Mouse (Mus musculus) bone marrow macrophage, adult 2 months (primary cell): ENCODE results near the gene Siae. TPM values are rescaled to one million over a fixed set of nuclear protein-coding genes. Genes with fewer than 3 reads are reported as not detected.
A peak's percentile ranks its signal among the peaks of the same experiment; 100 is the strongest.

ENCODE experiments used
- H3K27ac ChIP-seq: 2 replicates; pipeline ENCODE4 v1.5.1; 2012; ENCODE audit warnings: low read depth, low read length; ENCODE audit not compliant: insufficient read depth
- H3K4me1 ChIP-seq: 2 replicates; pipeline ENCODE4 v1.6.1; 2012; ENCODE audit warnings: low read length; ENCODE audit not compliant: control insufficient read depth, insufficient read depth
- H3K4me3 ChIP-seq: 2 replicates; pipeline ENCODE4 v1.5.1; 2012; ENCODE audit warnings: mild to moderate bottlenecking, low read length, moderate library complexity; ENCODE audit not compliant: insufficient read depth
- CTCF ChIP-seq: IDR thresholded peaks from 2 replicates; pipeline ENCODE4 v1.5.1; 2012; ENCODE audit warnings: low read depth, mild to moderate bottlenecking, low read length, moderate library complexity
- POLR2A ChIP-seq: IDR thresholded peaks from 2 replicates; pipeline ENCODE4 v1.6.1; 2012; ENCODE audit warnings: mild to moderate bottlenecking, low read depth, low read length, borderline replicate concordance
- polyA plus RNA-seq: library from polyadenylated mRNA; stranded (reverse); fragments of >200 nt; gene quantifications from 2 replicates; pipeline ENCODE4 v1.2.4, GENCODE M21; 2012; ENCODE audit not compliant: missing spikeins, insufficient read depth, insufficient read length

Siae gene
- polyA plus RNA-seq, 1 experiment, result 31.5 TPM

GRCm38 (mm10) chr9:37638721-37639120 is 83.2 kb downstream of the Siae start:
- H3K4me1 ChIP-seq, result peaks cover 4% of the 10 kb centered on the region; the same call in 1 of the 2 replicates
- no peak overlapping the region for H3K27ac ChIP-seq
- no peak overlapping the region for H3K4me3 ChIP-seq
- TF ChIP-seq POLR2A (no peak), CTCF (no peak)

DNA sequence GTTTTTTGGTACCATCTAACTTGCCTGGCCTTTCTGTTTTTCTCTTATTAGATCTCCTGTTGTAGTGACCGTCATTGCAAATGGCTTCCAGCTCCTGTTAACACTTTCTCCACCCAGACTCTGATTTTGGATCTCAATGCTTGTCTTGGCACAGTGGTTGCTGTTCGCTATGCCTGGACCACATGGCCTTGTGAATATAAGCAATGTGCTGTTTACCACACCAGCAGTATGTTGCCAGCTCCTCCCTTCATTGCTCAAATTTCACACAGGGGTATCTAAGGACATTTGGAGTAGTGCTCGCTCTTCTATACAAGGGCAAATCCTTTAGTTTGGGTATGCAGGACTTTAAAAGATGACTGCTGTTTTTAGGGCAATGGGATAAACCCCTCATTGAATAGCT is 90.7 kb downstream of the Siae start:
- H3K4me3 ChIP-seq, result no peak overlapping the region
- no peaks in the 10 kb centered on the region for H3K4me1 ChIP-seq
- TF ChIP-seq CTCF (no peak), POLR2A (no peak)
- no peak overlapping the region for H3K27ac ChIP-seq

DNA sequence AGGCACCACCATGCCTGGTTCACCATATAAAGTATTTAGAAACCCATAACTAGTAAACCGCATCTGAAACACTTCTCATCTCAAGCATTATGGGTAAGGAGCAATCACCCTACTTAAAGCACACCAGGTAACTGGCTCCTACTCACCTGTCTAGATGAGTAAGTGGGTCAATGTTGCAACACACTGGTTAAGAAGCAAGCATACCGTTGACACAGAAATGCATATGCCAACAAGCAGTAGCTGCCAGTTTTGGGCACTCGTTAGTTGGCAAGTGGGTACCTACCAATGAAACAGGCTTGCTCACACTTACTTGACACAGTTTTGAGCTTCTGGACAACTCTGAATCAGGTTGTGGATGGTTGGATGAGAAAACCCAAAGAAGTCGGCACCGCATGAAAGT is 95.1 kb downstream of the Siae start:
- TF ChIP-seq POLR2A (no peak), CTCF (no peak)
- Histone ChIP-seq H3K27ac (no peak overlapping the region), H3K4me3 (no peak overlapping the region)

GRCm38 (mm10) chr9:37653836-37654235 is 98.3 kb downstream of the Siae start:
- Histone ChIP-seq H3K4me3 (no peak overlapping the region), H3K27ac (no peak overlapping the region), H3K4me1 (no peaks in the 10 kb centered on the region)
- no peak for TF ChIP-seq POLR2A
- TF ChIP-seq CTCF, result no peak

More for the DNA sequence above, 95.1 kb downstream of the Siae start:
- no peaks in the 10 kb centered on the region for H3K4me1 ChIP-seq

- Histone ChIP-seq H3K4me1 (no peaks in the 10 kb centered on the region), H3K4me3 (peak overlapping the region; percentile 75), H3K27ac (no peak overlapping the region)
- no peak for TF ChIP-seq POLR2A
- no peak for TF ChIP-seq CTCF
Observed at GRCm38 (mm10) chr9:37655961-37656360, 100.5 kb downstream of the Siae start.

DNA sequence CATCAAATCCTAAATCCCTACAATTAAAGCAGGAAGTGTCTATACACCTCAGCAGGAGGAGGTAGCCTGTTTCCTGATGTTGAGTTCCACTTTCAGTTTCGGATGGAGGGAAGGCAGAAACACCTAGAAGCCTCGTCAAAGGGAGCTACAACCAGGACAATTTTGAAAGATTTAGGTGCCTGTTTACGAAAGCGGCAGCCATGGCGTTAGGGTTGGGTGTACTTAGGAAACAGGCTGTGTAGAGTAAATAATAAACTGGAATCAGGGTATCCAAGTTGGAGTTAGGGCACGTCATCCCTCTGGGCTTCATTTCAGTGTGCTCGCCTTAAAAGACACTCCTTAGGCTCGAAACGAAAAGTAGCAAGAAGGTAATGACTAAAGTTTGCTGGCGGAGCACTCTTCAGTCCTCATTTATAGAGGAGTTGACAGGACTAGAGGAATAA is 101.0 kb downstream of the Siae start:
- no peak for TF ChIP-seq POLR2A
- TF ChIP-seq CTCF, result no peak
- Histone ChIP-seq H3K27ac (peak overlapping the region; percentile 35), H3K4me1 (no peaks in the 10 kb centered on the region), H3K4me3 (peak overlapping the region; percentile 75)

DNA sequence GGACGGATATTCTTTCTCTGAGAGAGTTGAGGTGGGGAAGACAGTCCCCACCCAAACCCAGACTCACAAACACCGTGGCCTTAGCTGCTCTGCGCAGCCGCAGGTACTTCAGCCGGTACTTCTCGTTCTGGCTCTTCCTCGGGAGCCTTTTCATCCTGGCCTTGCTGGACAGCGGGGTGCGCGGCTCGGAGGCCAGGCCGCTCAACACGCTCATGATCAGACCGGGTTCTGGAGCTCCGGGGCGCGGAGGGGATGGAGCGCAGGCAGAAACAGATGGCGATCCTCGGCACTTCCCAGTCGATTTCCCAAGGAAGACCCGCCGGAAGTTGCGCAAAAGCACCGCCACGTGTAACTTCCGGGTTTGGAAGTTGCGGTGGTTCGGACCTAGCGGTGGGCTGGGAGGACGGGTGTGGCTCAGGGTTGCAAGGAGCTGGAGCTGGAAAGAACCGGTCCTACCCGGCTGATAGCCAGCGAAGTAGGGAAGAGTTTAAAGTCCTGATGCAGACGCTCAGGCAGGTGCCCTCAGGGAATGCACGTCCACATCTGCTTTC is 101.5 kb downstream of the Siae start, which contains the start of gene Tbrg1:
Tbrg1 (minus strand) TSS at position 382 of the 551 bp plus-strand sequence.
- Histone ChIP-seq H3K4me1 (no peaks in the 10 kb centered on the region), H3K4me3 (peak within 1 kb of the TSS; percentile 75), H3K27ac (peak within 1 kb of the TSS; percentile 35)
- TF ChIP-seq POLR2A (no peak), CTCF (no peak)

DNA sequence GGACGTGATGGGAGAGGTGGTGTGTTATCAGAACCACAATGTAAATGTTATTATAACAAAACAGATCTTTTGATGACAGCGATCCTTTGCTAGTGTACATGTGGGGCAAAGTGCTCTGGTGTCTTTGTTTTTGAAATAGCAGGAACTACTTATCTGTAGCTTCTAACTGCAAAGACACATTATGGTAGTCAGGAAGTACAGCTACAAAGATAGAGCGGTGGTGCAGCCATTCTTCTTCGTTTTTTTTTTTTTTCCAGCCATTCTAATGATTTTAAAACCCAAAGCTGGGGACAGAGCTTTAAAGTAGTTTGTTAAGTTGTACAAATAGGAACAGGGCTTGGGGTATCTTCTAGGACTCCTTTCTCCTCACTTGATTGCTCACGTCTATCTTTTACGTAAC is 103.9 kb downstream of the Siae start:
- no peak for TF ChIP-seq POLR2A
- no peak for TF ChIP-seq CTCF
- no peak overlapping the region for H3K4me3 ChIP-seq
- H3K27ac ChIP-seq, result no peak overlapping the region
- no peaks in the 10 kb centered on the region for H3K4me1 ChIP-seq

- TF ChIP-seq CTCF (no peak), POLR2A (no peak)
- no peak overlapping the region for H3K27ac ChIP-seq
- no peaks in the 10 kb centered on the region for H3K4me1 ChIP-seq
- no peak overlapping the region for H3K4me3 ChIP-seq
Observed at GRCm38 (mm10) chr9:37663210-37663609, 107.7 kb downstream of the Siae start.

GRCm38 (mm10) chr9:37664604-37665003 is 109.1 kb downstream of the Siae start:
- no peak overlapping the region for H3K4me3 ChIP-seq
- H3K4me1 ChIP-seq, result no peaks in the 10 kb centered on the region
- TF ChIP-seq CTCF (no peak), POLR2A (no peak)
- no peak overlapping the region for H3K27ac ChIP-seq

GRCm38 (mm10) chr9:37666045-37666444 is 110.5 kb downstream of the Siae start:
- Histone ChIP-seq H3K4me3 (no peak overlapping the region), H3K4me1 (no peaks in the 10 kb centered on the region), H3K27ac (no peak overlapping the region)
- TF ChIP-seq CTCF, result no peak
- TF ChIP-seq POLR2A, result no peak
